Mouse (Mus musculus): Measurements from ENCODE around the gene Angptl2. TPM values are rescaled to one million over a fixed set of nuclear protein-coding genes. Genes with fewer than 3 reads are reported as not detected.

Gene Angptl2
- polyA plus RNA-seq, 1 experiment: 70.5 TPM

DNA sequence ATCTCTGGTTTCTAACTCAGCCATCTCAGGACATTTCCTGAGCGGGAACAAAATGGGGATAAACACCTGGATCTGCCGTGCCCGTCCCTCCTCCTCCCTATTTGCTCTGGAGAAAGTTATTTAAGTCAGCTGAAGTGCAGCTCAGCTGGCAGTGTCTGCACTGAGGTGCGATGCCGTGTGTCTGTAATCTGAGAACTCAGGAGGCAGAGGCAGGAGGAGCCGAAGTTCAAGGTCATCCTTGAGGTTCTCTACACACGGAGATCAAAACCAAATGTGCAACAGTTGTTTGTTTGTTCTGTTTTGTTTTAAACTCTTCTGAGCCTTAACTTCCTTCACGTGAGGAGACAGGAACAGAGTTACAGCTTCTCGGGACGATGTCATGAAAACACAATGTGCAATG, 14.8 kb downstream of the Angptl2 start:
- no peak for DNase-seq (ENCODE audit: low read depth)

DNA sequence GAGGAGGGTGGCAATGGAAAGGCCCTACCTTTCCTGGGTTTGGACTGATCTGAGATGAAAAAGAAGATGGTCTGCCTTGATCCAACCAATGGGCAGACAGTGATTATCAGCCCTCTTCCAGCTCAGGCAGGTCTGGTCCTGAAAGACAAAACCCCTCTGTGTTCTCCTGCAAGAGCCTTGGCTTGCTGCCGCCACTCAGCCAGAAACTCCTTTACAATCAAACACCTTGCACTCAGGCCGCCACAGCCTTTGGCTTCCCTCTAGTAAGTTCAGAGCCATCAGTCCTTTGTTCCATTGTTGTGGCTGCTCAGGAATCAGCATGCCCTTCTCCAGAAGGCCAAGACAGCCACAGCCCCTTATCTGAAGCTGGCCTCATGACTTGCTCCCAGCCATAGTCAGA, 15.9 kb downstream of the Angptl2 start:
- no peak for DNase-seq (ENCODE audit: low read depth)

DNA sequence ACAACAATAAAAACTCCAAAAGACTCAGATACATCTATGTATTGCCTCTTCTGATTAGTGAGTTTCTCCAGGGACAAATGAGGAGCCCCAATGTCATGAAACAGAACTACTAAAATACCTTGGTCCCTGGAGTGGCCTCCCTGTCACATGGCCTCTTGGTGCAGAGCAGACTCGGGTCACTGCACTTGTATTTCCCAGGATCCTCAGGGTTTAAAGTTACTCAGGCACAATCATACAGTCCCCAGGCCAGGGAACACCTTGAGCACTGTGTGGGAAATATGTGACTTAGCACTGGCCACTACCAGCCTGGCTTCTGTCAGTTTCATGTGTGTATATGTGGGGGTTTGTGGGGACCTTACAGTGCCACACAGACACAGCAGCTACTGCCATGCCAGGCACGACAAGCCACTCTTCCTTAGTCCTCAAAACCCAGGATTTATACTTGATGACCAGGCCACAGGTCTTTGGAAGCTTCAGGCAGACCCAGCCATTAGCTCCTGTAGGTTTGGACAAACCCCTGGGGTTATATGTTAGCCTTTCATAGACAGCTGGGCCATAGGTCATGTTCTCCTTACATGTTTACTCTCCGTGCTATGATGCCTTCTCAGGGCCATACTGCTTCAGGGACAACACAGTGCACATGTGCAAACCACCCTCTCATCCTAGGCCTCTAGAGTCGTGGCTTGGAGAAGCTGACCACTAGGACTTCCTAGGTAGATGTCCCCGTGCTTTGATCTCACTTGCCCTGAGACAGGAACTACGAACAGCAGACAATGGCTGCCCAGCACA, 17.1 kb downstream of the Angptl2 start:
- no peak for DNase-seq (ENCODE audit: low read depth)

DNA sequence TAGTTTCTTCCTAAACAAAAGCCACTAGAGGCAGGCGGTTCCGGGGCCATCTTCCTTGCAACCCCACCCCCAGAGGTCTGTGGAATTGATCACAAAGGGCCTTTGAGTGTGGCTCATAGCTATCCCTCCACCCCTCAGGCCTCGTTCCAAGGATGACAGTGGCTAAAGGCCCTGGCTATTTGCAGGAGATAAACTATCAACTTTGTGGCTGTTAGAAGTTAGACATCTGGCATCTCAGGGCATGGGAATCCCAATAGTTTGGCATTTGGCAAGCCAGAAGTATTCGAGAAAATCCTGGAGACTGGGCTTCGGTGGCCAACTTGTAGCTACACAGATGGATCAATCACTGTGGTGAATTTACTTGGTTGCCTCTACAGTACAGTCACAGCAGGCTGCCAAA, 18.0 kb downstream of the Angptl2 start:
- DNase-seq (ENCODE audit: low read depth): no peak

DNA sequence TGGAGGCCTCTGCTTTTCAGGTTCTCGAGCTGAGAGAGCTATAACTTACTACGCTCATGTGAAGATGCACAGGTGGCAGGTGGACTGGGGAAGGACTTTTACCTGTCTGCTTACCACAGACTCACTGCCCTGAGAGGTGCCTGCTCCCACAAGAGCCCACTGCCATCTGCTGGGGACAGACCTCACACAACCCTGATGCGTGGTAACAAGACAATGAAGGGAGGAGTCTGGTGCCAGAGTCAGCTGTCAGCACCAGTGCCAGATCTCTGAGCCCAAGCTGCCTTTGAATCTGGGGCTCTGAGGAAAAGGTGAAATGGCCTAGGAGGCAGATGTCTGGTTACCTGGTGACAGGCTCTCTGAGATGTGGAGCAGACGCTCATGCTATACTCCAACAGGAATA, 19.0 kb downstream of the Angptl2 start:
- no peak for DNase-seq (ENCODE audit: low read depth)

DNA sequence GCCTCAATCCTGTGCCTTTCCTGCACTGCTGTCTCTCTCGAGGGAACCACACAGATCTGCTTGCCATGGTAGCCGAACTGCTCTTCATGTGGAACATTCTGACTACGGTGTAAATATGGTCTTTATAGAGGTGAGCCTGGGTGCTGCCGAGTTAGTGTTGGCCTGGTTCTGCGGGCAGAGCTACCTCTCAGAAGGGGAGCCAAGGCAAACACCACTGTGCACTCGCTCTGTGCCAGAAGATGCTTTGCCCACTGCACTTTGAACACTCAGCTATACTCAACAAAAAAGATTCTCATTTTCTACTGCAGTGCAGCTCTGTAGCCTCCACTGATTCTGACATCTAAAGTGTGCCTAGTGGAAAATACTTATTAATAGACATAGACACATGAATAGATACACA, 21.7 kb downstream of the Angptl2 start:
- DNase-seq (ENCODE audit: low read depth): no peak

DNA sequence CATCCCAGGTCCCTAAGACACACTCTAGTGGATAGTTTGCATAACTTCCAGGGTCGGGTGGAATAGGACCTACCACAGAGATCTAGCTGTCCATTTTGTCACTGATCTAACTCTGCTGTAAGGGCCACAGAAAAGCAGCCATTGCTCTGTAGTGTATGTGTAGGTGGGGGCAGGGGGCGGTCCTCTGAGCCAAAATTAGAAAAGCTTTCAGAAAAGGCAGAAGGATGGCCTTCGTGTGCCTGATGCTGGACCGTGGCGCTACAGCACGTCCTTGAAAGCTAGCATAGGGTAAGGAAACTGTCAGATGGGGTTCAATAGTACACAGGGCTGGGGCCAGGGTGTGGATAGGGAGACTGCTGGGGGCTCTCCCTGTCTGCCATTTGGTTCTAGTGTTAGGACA, 29.0 kb downstream of the Angptl2 start:
- DNase-seq (ENCODE audit: low read depth): no peak

DNA sequence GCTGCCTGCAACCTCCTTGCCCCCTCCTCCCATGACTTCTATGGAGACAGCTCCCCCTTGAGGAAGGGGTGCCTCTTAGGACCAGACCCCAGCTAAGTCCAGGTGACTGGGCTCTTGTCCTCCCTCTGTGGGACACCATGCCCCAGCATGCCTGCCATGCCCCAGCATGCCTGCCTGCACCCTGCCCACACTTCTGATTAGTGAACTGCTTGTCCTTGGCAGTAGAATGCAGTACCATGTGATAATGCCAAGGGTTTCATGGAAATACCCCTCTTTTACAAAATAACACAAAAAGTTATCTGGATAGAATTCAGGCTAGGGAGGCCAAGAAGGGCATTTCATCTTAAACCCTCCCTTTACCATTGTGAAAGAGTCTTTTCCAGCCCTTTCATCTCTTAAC, 29.5 kb downstream of the Angptl2 start:
- no peak for DNase-seq (ENCODE audit: low read depth)

DNA sequence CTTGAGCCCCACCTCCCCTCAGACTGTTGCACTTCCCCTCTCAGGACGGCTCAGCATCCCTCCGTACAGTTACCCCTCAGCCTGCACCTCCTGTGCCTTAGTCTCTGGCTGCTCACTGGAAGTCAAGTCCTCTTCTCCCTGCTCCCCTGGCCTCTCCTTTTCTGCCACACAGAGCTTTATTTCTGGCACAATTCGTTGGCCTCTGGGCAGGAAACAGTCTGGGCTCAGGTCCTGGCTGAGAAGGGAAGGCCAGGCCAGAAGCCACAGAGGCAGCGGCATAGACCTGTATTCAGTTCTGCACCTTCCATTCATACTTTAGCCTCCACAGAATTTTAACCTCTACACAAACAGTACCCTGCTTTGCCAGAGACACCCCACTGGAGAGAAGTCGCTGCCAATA, 31.0 kb downstream of the Angptl2 start:
- no peak for DNase-seq (ENCODE audit: low read depth)

DNA sequence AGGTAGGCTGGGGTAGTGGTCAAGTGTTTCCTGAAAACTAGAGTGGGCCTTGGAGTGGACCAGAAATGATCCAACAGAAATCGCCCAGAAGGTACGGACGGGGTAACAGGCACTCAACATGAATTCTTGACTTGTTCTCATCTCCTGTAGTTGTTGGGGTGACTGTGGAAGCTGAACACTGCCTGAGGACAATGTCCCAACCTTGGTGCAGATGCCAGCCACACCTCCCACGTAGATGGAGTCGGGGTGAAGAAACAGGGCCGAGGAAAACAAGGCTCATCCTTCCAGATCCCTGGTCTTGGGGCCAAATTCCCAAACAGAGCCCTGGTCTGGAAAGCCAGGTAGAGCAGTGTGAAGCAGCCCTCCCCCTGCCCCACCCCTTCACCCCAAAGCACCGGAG, 32.7 kb downstream of the Angptl2 start:
- no peak for DNase-seq (ENCODE audit: low read depth)

DNA sequence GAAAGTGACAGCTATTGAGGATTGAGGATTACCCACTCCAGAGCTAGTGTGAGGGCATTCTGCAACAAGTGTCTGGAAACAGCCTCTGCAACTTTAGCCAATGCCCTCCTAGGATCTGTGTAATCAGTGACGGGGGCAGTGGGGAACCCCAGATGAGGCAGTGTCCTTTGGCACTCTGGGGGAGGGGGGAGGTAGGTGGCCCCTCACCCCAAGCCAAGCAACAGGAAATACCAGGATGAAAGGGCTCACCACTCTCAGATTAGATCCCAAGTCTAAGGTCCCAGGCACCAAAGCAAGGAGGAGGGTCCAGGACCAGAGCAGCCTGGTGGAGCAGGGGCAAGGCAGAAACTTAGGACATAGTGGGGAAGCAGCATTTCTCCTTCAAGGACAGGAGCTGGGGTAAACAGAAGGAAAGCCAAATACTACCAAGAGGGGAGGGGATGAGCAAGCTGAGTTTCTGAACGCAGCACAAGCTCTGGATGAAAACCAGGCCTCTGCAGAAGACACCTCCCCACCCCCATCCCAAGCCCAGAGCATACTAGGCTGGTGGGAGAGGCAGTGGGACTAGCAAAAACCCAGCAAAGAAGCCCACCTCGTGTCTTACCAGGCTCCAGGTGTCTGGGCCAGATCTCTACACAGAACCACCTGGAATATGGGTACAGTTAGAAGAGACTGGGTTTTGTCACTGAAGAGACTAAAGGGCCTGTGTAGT, 34.2 kb downstream of the Angptl2 start:
- DNase-seq (ENCODE audit: low read depth): no peak

DNA sequence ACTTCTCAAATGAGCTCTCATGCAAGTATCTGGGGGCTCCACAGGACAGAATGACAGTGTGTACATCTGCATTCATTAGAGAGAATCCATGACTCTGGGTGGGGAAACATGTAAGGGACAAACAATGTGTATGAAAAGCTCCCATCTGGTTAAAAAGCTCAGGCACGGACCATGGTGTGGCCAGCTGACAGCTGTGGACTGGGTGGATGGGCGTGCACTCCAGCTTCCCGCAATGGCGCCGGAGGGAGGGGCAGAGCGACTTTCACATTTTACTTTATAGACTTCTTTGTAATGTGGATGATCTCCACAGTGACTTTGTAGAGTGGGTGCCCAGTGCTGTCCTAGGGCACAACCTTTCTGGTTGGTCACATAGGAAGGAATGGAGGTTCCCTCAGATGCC, 36.9 kb downstream of the Angptl2 start:
- DNase-seq (ENCODE audit: low read depth): no peak

DNA sequence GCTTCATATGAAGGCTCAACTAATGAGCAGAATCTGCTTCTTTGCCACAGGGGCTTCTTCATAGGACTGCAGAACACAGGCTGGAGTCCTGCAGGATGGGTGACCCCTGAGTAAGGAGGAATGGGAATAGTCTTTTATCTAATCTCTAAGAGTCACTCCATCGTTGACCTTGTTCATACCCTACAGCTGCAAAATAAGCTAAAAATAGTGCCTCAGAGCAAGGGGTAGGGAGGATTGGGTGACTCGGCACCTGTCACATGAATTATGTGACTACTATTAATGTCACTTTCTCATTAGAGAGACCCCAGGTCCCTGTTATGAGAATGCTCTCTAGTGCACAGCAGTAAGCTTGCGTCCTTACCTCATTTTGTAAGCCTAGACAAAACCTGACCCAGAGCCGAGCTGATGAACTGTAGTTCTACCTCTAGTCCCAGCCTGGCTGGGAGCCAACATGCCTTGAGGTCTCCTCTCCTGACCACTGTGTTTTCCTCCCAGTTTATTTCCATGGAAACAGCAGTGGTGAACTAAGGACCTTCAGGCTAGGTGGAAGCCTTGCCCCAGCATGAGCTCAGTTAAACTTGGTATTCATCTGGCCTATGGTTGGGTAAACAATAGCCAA, 37.8 kb downstream of the Angptl2 start:
- no peak for DNase-seq (ENCODE audit: low read depth)

DNA sequence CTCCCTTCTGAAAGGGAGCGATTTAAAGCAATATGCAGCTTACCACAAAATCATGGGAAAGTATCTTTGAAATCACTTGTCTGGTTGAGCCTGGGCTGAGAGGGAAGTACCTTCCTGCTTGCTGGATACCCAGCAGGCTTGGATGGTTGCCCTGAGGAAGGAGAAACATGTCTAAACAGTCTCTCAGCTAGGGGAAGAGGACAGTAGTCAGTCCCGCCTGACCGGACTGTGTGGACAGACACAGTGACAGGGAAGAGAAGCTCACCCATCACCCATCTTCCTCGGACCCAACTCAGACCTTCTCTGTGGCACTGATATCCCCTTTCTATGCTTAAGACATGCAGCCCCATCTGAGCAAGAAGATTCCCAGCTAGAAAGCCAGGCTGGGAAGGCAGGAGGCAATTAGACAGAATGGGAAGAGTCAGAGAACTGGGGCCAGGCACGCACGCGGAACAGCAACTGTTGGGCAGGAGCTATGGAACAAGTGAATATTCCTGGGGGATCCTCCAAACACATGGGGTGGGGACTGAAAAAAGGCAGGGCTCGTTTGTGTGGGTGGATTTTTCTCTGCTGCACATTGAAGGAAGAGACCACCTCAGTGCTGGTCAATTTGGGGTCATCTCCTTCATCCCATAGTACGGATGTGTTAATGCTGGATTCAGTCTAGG, 38.6 kb downstream of the Angptl2 start:
- no peak for DNase-seq (ENCODE audit: low read depth)

DNA sequence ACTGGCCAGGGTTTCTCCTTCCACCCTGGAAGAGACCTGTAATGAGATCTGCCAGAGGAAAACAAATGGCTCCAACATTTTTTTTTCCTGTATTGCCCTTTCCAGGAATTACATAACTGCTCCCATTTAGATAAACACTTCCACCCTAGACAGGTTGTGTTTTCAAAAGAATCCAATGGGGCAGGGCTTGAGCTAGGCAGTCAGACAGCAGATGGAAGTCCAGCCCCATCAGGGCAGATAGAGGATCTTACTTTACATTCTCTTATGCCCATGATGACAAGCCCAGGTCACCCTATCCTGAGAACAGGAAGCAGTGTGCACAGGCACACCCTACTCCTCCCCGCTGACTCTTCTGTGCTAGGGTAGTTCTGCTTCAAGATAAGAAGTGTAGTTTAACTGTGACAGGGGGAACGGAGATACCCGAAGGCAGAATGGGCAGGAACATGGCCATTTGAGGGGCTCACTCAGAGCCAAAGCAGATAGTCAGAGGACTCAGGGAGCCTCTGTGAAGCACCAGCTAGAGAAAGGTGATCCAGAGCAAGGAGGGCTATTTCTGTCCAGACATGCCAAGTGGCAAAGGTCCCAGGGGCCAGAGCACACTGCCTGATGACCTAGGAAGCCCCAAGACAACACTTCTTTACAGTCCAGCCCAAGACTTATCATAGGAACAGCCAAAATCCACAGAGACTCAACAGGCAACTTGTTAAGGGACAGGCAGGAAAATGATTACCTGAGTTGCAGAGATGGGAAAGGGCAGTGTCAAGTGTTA, 41.1 kb downstream of the Angptl2 start:
- DNase-seq (ENCODE audit: low read depth): no peak

DNA sequence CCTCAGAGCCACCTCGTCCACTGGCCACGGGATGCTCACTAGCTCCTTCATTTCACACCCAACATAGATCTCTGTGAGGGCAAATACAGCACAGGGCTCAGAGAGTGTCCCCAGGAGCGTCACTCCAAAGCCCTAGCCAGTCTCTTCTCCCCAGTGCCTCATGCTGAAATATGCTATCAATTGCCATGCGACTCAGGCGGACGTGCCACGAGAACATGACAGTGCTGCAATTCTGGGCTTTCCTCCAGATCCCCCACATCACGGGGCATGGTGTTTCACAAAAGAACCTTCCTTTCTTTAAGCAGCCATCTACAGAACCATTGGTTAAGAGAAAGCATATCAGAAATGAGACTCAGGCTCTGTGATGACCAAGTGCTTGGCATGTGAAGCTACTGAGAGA, 44.9 kb downstream of the Angptl2 start:
- no peak for DNase-seq (ENCODE audit: low read depth)

DNA sequence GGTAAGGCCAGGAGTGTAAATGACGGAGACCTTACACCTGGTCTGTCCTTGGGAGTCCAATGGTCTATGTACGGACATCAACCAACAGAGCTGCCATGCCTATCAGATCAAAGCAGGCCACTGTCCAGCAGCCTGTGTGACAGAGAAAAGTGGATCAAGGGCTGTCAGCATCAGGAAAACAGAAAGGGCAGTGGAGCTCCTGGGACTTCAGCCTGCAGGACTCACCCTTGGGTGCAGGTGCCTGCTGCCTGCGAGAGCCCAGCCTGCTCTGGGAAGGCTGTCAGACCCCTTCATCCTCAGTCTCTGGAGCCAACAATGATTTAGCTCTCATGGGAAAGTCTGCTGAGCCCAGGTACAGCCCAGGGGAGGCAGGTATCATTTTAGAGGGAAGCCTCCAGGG, 45.6 kb downstream of the Angptl2 start:
- DNase-seq (ENCODE audit: low read depth): no peak

DNA sequence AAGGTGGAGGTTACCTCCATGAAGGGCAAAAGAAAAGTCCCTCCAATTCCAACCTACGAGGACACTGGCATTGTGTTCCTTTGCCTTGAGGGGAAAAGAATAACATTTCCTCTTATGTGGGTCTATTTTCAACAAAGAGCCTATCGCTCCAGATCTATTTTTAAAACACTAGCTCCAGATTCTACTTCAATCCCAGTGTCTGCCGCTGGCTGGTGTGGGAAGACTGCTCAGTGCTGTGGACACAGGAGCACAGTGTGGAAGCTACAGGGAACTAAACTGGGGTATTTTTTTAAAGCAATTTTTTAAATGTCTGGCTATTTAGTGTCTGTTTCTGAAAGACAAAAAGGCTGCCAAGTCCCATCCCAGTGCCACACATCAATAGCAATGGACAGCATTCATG, 49.9 kb downstream of the Angptl2 start:
- DNase-seq (ENCODE audit: low read depth): no peak

DNA sequence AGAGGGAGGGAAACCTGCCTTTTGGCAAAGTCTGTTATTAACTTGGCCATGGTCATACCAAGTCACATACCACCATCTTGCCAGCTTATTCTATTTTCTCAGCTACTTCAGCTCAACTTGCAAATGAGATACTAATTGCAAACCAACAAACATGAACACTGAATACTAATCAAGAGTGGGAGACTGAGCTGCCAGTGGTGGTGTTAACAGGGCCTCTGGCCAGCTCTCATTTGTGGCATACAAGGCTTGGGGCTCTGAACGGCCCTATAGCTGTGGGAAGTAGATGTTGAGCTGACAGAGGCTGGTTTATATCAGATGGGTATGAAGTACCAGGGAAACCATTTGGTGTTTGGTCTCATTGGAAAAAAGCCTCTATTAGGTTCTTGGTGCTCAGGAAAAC, 51.2 kb downstream of the Angptl2 start:
- DNase-seq (ENCODE audit: low read depth): no peak

DNA sequence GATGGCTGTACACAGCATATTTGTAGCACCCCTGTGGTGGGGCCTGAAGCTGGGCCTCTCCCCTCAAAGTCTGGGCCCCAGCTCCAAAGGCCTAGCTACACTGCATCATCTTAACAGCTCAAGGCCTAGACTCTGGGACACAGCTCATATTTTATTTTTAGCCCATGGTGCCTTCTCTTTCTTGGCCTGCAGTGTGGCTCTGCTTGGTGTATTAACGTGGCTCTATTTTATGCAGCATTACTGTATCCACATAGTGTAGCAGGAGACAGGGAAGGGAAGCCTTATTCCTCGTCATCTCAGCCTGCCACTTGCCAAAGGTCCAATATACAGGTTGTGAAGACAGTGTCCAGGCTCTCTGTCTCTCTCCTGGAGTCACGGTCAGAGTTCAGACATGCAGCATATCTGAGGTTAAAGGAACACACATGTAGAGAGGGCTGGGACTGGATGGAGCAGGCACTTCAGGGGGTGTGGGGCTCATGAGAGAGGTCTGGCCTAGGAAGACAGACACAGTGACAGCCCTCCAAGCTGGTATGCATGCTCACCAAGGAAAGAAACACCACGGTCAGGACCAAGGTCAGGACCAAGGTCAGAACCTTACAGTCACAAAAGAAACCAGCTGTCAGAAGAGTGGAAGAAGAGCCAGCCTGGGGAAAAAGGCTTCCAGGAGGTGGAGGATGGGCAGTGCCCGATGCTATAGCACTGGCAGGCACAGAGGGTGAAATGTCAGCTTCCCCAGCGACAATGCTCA, 52.7 kb downstream of the Angptl2 start:
- DNase-seq (ENCODE audit: low read depth): no peak

DNA sequence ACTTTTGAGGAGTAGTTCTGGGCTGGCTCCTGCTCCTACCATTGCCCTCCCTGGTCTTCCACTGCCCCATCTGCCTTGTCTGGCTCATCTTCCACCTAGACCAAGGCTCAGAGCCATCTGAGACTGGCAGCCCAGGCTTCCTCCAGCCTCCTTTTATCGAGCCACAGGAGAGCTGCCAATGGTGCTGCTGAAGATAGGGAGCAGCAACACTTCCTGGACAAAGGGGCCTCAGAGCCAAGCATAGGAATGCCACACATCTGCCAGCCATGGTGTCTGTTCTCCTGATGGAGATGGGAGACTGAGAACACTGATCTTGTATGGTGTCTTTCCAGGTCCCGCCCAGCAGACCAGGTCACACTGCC, 53.2 kb downstream of the Angptl2 start:
- DNase-seq (ENCODE audit: low read depth): no peak

Data from gonadal fat pad, adult 2 months (tissue).